Mouse (Mus musculus): ENCODE results near the gene Zfp652.

- TF ChIP-seq CTCF (IDR thresholded peaks at IDR 0.05; ENCODE audit: low read depth, low read length) (no peak), POLR2AphosphoS5 (IDR thresholded peaks at IDR 0.05; ENCODE audit: insufficient replicate concordance, low read depth, low read length) (no peak), TAL1 (conservative IDR thresholded peaks at IDR 0.05; ENCODE audit: low read depth, low read length) (no peak), GATA1 (IDR thresholded peaks at IDR 0.05; ENCODE audit: borderline replicate concordance, low read length) (no peak), GATA2 (IDR thresholded peaks at IDR 0.05; ENCODE audit: borderline replicate concordance, low read depth, low read length) (no peak)
These were observed 80.6 kb downstream of the Zfp652 start for GRCm38 (mm10) chr11:95792950-95793509.

All from G1E (cell line).